Mouse (Mus musculus): ENCODE data around the gene Ccdc172.

Ccdc172 gene

DNA sequence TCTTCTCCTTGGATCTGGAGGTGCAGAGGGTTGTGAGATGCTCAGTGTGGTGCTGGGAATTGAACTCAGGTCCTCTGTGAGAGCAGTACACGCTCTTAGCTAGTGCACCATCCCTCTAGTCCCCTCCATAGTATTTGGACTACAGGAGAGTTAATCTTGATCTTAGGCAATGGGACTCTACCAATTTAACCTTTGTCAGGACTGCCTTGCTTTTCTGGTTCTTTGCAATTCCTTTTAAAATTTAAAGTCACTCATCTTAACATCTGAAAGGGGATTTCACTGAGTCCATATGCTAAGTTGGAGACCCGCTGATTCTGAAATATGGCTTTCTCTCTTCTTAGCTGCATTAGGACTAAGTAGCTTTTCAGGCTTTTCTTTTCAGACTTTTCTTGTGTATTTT, 59.8 kb downstream of the Ccdc172 start:
- DNase-seq (ENCODE audit: inconsistent ontology term): no peak

DNA sequence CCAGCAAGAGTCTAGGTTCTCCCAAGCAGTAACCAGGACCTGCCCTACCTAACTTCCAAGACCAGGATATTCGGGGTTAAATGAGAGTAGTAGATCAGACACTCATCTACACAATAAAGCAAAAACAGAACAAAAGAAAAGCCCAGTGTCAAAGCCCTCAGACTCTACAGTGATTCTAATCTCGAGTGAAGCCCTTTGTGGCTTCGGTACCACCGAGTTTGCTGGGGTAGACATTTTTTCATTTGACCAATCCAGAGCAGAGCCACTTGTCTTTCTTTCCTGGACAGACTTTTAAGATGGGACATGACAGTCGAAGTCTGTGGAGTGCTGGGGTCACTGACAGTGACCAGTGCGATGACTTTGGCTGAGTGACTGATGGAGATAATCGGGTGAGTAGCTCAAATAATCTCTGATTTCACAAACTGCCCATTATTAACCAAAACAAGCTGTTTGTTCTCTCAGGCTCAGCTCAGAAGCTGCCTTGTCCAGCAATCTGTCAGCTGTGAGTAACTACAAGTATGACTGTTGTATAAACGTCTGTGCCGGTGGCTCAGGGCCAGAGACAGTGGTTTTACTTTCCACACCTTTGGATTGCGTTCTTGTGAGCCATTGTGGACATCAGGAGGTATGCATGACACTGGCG, 60.8 kb downstream of the Ccdc172 start:
- DNase-seq (ENCODE audit: inconsistent ontology term): peak; percentile 12

DNA sequence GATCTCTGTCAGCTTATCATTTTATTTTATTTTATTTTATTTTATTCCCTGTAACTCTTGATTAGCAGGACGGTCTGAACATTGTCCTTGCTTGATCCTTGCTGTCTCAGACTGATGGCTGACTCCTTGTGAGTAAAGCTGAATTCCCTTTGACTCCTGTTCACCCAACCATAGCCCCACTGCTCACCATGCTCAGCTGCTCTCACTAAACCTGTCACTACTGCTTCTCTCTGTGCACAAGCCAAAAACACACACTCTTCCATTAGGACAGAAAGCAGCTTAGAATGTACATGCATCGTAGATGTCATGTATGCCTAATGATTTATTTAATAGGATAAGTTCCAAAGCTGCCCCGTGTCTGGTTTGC, 61.3 kb downstream of the Ccdc172 start:
- DNase-seq (ENCODE audit: inconsistent ontology term): peak; percentile 7

DNA sequence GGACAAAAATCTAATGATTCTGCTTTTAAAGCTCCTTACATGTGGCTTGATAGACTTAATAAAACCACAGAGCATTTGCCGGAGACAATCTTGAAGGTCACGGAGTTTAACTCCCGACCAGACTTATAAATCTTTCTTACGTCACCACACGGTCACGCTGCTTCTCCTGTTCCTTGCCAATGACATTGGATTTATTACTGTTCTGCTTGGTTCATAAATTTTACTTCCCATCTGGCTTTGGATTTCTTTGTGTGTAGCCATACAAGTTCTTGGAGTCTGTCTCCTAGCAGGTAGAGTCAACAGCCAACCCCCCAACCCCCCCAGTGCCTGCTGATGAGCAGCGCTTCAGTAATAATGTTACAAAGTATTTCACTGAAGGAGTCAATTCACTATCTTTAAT, 70.2 kb downstream of the Ccdc172 start:
- DNase-seq (ENCODE audit: inconsistent ontology term): no peak

DNA sequence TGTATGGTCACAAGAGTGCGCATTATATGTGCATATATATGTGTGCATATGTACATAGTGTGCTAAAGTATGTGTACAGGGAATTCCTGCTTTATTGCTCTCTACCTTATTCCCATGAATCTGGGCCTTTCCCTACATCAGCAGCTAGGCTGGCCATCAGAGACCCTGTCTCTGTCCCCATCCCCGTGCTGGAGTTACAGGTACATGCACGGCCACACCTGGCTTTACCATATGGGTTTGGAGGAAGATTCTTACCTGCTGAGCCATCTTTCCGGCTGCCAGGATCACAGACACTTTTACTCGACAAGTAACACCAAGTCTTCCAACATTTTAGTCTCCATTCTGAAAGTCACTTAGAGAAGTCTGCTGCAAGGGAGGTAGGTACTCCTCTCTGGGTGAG, 71.2 kb downstream of the Ccdc172 start:
- no peak for DNase-seq (ENCODE audit: inconsistent ontology term)

DNA sequence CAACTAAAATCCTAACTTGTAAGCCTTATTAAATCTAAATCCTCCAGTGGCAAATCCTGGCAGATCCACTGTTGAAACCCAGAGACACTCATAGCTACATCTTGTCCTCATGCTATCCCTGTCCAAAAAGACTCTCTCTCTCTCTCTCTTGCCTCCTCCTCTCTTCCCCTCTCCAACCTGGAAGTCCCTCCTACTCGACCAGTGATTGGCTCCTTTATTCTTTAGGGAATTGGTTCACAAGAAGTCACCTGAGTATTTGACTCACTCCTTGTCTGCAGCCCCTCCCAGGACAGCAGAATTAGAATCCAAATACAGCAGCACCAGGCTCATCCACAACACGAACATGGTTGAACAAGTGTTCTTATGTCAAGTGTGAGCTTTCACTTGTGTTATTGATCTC, 74.3 kb downstream of the Ccdc172 start:
- DNase-seq (ENCODE audit: inconsistent ontology term): no peak

DNA sequence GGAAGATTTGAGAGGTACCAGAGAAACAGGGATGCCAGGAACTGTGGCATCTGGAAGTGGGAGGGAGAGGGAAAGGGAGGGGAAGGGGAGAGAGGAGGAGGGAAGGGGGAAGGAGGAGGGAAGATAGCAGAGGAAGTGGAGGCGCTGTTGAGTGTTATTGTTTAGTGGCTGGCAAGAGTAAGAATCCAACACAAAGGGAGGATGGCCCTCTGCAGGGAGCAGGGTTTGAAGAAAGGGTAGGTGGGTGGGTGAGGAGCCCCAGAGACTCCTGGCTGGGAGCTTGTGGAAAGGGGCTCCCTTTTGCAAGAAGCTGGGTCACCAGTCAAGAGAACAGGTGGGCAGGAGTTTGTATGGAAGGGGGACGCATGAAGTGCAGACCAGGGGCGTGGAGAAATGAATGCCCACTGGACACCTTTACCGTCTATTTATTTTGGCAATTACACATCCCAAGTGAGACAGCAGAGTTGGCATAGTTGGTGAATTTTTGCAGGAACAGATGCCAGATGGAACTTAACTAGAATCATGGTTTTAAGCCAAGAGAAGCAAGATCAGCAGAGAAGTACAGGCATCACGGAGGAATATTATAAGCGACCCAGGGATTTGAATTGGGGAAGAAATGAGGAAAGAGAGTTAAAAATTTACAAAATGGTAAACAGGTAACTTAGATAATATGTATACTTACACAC, 78.6 kb downstream of the Ccdc172 start:
- no peak for DNase-seq (ENCODE audit: inconsistent ontology term)

DNA sequence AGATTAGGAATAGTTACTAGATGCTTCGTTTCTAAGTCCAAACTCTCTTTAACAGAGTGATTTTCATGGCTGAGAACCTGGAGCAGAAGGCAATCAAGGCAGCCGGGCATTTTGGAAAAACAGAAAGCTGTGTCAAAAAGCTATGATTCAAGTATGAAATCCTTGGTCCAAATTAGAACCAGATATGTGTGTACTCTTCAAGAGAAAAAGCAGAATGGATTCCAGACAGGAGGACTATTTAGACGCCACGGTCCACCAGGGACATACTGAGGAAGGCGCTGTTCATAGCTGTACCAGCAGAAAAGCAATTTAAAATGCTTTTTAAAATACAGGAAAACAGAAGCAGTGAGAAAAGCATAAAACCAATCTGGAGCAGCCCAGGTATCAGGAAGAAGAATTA, 88.6 kb downstream of the Ccdc172 start:
- no peak for DNase-seq (ENCODE audit: inconsistent ontology term)
